Mouse (Mus musculus): Measurements from ENCODE around the gene Ube2b.

Ube2b gene

DNA sequence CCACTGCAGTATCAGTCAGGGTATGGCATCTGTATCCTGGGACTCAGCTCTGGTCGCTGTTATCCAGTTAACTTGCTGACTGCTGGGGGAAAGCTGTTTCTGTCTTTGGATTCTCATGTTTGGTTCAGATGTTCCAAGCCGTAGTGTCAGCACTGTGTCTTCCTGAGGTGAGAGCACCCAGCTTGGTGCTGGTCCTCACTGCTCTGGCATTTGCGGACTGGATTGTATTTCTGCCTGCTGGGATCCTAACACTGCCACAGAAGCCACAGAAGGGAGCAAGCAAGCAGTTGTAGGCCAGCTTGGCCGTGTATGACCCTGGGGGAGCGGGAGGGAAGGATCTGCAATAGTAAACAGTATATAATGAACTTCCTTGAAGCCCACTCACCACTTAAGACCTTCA lies 33.9 kb downstream of the Ube2b start:
- no peak for DNase-seq

DNA sequence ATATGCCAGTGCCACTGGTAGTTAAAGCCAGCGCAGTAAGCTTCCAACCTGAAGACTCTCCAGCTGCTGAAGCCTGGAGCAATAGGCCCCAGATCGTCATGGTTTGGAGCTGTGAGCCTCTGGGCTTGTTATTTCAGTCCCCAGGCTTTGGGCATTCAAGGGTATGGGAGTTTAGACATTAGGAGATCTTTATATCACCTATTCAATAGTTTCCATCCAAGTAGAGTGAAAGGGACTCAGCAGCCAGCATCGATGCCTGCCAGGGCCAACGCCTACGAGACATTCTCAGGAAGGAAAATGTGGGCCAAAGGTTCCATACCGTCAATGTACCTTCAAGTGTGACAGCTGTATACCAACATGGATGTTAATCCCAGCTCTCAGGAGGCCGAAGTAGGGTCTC lies 38.3 kb downstream of the Ube2b start:
- no peak for DNase-seq

DNA sequence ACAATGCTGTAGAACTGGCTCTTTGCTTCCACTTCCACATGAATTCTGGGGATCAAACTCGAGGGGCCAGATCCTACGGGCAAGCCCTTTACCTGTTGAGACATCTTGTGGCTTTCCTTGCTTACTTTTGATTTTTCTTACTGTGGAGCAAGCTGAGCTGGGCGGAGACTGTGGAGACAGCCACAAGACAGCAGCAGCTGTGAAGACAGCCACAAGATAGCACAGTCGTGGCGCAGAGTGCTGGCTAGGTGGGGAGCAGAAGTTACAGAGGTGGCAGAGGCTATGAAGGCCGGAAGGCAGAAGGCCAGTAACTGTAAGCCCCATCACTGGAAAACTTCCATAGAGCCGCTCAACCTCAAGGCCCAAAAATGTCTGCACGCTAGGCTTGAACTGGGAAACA lies 38.8 kb downstream of the Ube2b start:
- DNase-seq, result no peak

DNA sequence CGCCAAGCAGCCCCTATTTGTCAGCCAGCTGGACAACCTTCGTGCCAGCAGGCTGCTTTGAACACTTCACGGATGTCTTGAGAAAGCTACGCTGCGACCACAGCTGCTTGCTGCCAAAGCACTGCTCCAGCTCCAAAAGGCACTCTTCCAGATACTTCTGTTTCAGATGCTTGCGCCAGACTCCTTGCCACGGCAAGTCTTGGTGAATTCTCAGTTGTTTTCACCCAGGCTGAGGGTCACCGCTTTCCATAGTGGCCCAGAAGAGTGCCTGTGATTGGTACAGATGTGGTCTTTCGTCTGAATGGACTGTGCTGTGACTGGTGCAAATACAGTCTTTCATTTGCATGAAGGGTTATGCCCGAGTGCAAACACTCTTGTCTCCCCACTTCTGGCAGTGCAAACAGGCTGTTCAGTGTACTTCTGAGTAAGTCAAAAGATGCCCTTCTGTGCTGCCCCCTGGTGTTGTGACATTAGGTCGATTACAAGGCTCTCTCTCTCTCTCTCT lies 39.5 kb downstream of the Ube2b start:
- DNase-seq, result peak; percentile 87

- no peak for DNase-seq
Observed at GRCm38 (mm10) chr11:51960061-51960460, 40.5 kb downstream of the Ube2b start.

- no peak for DNase-seq
Observed at GRCm38 (mm10) chr11:51959511-51959910, 41.1 kb downstream of the Ube2b start.

- no peak for DNase-seq
Observed at GRCm38 (mm10) chr11:51957760-51958159, 42.8 kb downstream of the Ube2b start.

DNA sequence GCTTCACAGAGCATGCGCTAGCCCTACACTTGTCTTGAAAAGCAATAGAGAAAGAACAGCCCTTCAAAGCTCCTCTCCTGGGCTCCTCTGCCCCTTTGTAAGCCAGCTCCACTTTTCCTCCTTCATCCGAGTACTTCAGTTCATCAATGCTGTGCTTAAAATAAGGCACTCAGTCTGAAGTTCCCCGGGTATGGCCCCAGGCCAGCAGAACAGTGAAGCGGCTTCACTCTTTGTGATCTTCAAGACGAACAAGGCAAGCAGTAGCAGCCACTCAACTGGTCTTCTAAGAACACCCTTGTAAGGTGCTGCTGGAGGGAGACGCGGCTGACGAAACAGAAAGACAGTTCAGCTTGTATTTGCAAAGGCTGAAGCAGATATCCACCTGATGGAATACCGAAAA lies 44.5 kb downstream of the Ube2b start:
- DNase-seq, result peak; percentile 53

DNA sequence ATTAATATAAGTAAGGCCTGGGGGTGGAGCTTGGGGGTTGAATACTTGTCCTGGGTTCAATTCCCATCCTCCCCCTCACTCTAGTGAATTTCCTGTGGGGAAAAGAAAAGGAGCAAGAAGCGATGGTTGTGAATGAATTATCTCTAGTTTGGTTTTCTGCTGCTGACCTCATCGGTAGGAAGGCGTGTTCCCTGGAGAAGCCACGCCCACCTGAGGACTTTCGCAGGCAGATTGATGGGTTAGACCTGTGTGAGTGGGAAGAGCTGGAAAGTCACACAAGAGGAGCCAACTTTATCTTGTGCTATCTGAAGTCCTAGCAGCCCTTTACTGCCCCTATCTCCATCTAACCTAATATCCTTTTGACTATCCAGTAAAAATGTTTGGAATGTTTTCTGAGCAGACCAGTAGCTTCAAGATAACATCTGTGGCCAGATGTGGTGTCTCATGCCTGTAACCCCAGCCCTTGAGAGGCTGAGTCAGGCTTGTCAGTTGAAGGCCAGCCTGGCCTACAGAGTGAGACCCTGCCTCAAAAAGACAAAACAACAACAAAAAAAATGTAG lies 48.6 kb downstream of the Ube2b start:
- no peak for DNase-seq

DNA sequence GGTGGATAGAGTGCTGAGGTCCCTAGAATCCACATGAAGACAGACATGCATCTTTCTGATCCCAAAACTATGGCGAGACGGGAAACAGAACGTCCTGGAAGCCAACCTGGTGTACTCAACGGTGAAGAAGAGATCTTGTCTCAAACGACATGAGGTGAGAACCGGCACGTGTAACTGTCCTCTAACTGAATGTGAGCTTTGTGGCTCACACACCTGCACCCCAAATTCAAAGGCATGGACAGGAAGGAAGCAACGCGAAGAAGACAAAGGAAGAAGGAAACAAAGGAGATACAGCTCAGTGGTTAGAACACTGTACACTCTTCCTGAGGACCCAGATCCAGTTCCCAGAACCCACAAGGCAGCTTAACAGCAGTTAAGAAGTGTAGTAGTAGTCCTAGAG lies 50.6 kb downstream of the Ube2b start:
- DNase-seq, result no peak

GRCm38 (mm10) chr11:51949155-51949840 lies 51.3 kb downstream of the Ube2b start:
- no peak for DNase-seq

GRCm38 (mm10) chr11:51946144-51946543 lies 54.4 kb downstream of the Ube2b start:
- no peak for DNase-seq

GRCm38 (mm10) chr11:51945548-51945947 lies 55.0 kb downstream of the Ube2b start:
- no peak for DNase-seq

- no peak for DNase-seq
Observed at GRCm38 (mm10) chr11:51944239-51944638, 56.3 kb downstream of the Ube2b start.

DNA sequence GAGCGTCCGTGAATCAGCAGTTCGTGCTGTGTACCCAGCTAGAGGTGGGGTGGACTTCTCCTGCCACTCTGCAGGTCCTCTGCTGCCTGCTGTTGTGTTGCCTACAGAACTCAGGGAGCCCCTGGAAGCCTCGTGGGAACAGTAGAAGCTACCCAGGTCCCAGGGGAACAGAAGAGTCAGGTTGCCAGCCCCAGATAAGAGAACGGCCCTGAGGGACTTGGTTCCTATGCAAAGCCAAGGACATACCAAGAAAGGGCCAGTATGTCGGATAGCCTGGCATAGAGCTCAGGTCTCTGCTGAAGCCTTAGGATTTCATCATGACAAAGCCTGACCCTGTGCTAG lies 57.1 kb downstream of the Ube2b start:
- no peak for DNase-seq

GRCm38 (mm10) chr11:51942602-51943499 lies 57.7 kb downstream of the Ube2b start:
- DNase-seq, result no peak

DNA sequence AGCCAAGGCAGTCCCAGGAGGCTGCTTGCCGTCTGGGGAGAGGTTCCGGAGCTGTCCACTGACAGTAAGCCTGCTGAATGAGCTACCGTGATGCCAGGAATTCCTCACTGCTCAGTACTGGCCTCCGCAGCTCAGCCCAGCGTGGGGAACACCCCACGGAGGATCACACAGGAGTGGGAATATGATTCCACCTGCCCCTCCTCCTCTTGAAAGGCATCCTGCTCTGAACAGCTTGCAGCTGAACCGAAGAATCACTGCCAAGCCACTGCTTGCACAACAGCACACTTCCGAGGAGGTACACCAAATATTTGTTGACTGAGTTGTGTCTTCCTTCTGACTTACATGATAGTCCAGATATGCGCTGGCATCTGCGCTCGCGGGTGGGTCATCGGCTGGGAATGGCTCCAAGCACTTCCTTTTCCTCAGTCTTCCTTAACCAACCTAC lies 60.0 kb downstream of the Ube2b start:
- DNase-seq, result peak; percentile 81

DNA sequence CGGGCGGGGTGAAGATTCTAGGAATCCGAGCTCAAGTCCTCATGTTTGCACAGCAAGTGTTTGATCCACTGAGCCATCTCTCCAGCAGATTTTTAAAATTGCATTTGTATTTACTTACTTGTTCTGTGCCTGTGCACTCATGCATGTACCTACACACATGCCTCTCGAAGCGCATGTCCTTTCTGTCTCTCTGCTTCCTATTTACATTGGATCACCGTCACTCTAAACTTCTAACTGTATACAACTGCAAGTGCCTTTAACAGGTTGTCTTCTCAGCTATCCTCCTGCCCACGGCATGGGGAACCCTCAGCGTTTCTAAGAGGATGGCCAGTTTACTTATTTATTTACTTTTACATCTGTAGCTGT lies 61.0 kb downstream of the Ube2b start:
- peak; percentile 40 for DNase-seq

GRCm38 (mm10) chr11:51938817-51939589 lies 61.6 kb downstream of the Ube2b start:
- peak; percentile 52 for DNase-seq

- DNase-seq, result no peak
Observed at GRCm38 (mm10) chr11:51937361-51937781, 63.2 kb downstream of the Ube2b start.

DNA sequence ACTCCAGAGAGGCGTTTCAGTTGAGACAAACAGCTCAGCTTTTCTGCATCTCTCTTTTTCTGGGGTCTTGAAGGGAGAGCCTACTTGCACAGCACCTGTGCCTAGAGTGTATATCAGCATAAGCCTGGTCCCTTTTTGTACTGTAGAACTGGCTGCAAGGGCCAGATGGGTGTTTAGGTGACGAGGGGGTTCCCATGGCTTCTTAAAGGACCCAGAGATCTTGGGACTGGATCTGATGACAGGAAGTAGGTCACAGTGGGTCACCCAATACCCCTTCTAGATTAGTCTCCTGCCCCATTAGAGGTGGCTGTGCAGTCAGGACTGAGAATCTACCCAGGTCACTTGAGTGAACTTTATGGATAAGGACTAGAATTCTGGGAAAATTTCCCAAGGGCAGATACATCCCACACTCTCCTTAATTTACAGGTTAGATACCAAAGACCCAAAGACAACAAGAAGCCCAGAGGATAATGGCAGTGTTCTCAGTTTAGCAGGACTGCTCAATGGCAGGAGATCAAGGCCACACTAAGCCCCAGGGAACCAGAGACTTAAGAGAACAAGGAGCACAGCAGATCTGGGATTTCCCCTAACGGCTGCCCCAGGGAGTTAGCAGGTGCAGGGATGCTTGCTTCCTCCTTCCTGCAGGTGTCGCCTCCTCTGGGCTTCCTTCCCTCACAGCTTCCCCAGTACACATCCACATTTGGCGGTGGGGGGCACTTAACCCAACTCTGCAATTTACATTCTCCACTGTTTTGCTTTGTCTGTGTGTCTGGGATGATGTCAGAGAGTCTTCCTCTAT lies 64.7 kb downstream of the Ube2b start:
- peak; percentile 42 for DNase-seq
